Mouse (Mus musculus): ENCODE measurements around the gene Mbnl2.

DNA sequence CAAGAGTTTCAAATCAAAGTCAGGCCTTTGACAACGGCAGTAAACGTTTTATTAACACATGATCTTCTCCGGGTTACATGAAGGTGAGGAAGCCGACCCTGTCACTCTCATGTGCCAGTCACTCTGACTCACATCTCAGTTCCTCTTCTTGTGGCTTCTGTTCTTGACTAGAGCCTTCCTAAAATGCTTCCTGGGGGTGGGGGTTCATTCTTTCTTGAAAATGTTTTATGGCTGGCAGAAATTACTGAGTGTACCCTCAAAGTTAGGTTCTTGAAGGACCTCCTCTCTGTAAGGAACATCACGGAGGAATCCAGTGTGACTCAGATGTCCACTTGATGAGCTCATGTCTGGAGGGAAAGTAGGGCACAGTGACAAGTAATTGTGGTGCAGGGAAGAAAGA lies 50.2 kb downstream of the Mbnl2 start:
- TF ChIP-seq POLR2A (IDR thresholded peaks at IDR 0.05; ENCODE audit: borderline replicate concordance, insufficient read depth, low read length): no peak
- no peak for TF ChIP-seq CTCF (IDR thresholded peaks at IDR 0.05; ENCODE audit: borderline replicate concordance, insufficient read depth, low read depth, low read length)
